Mouse (Mus musculus) limb, embryonic 11.5 days (tissue): Measurements from ENCODE around the gene 1700074P13Rik. TPM values are rescaled to one million over a fixed set of nuclear protein-coding genes. Genes with fewer than 3 reads are reported as not detected.
"Not testable (repeated sequence)": the region's sequence is repeated elsewhere in the genome, so short reads cannot be mapped to it uniquely, and the experiment has no call there.

Experiments used
- ATAC-seq: fragments of 200-750 bp; cut with Nextera tagmentation; 2 replicates; pipeline ENCODE4 v1.8.0; 2017; ENCODE audit warnings: low read depth; ENCODE audit not compliant: insufficient number of reproducible peaks, low FRiP score, low TSS enrichment
- DNase-seq: peaks from one replicate; pipeline ENCODE4 v3.0.0-alpha.2; 2015; ENCODE audit warnings: low spot score
- H3K27ac ChIP-seq: fragments of 300-500 bp; sonication (generic); replicated peaks from 2 replicates; pipeline ENCODE4 v1.5.1; 2014; ENCODE audit warnings: low read depth, mild to moderate bottlenecking, low read length
- H3K27me3 ChIP-seq: fragments of 300-500 bp; sonication (generic); 2 replicates; pipeline ENCODE4 v1.6.1; 2014; ENCODE audit warnings: mild to moderate bottlenecking, low read length, mixed read lengths; ENCODE audit not compliant: control insufficient read depth, insufficient read depth
- H3K36me3 ChIP-seq: fragments of 300-500 bp; sonication (generic); 2 replicates; pipeline ENCODE4 v1.6.1; 2014; ENCODE audit warnings: mild to moderate bottlenecking, low read length, moderate library complexity, mixed read lengths; ENCODE audit not compliant: control insufficient read depth, insufficient read depth
- H3K4me1 ChIP-seq: fragments of 300-500 bp; sonication (generic); 2 replicates; pipeline ENCODE4 v1.6.1; 2014; ENCODE audit warnings: low read length, mixed read lengths; ENCODE audit not compliant: control insufficient read depth, insufficient read depth
- H3K4me2 ChIP-seq: fragments of 300-500 bp; sonication (generic); 2 replicates; pipeline ENCODE4 v1.6.1; 2014; ENCODE audit warnings: low read depth, mild to moderate bottlenecking, moderate library complexity; ENCODE audit not compliant: severe bottlenecking
- H3K4me3 ChIP-seq: fragments of 300-500 bp; sonication (generic); 2 replicates; pipeline ENCODE4 v1.5.1; 2014; ENCODE audit warnings: low read depth, low read length
- H3K9ac ChIP-seq: fragments of 300-500 bp; sonication (generic); 2 replicates; pipeline ENCODE4 v1.6.1; 2014; ENCODE audit warnings: mild to moderate bottlenecking, low read length
- H3K9me3 ChIP-seq: fragments of 300-500 bp; sonication (generic); 2 replicates; pipeline ENCODE4 v1.6.1; 2016; ENCODE audit warnings: low read length; ENCODE audit not compliant: control insufficient read depth
- WGBS: fragments of 180-500 bp; shearing (Covaris S2); extraction: QIAGEN DNeasy Blood & Tissue Kit; methylation state at CpG from one replicate; pipeline ENCODE4 v1.1.7; 2014; 5-methylcytosine and 5-hydroxymethylcytosine counted together
- polyA plus RNA-seq: library from polyadenylated mRNA; unstranded; fragments of >200 nt; fragmentation: Nextera tagmentation; extraction: Ambion mirVana; gene quantifications from 2 replicates; pipeline ENCODE4 v1.2.1, GENCODE M21; 2014

1700074P13Rik gene
- polyA plus RNA-seq: not detected in 2 replicates

DNA sequence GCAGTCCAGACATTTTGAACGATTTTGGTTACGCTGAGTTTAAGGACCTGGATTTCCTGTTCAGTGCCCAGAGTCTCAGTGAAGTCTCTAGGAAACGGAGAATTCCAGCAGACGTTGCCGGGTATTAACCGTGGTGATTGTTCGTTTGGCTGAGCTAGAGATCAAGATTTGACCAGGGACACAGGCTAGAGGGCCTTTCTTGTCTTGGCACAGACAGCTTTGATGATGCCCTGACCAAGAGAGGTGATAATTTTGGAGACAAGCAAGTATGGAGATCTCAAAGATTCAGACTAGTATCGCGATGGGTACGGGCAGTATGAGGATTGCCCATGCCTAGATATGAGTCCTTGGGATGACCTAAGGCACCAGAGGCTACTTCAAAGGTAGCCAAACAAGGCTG, at the start of gene 1700074P13Rik:
Gene 1700074P13Rik (minus strand): TSS at position 101 of the 400 bp plus-strand sequence.
- WGBS: 87% methylated on average over 10 of the region's 10 CpGs
- Histone ChIP-seq H3K9ac (no peak within 1 kb of the TSS), H3K4me2 (no peak within 1 kb of the TSS), H3K4me1 (no peaks in the 10 kb centered on the region), H3K4me3 (no peak within 1 kb of the TSS), H3K36me3 (no peaks in the 10 kb centered on the region), H3K9me3 (peaks cover 2% of the 10 kb centered on the region; the same call in 1 of the 2 replicates), H3K27ac (no peak within 1 kb of the TSS), H3K27me3 (no peaks in the 10 kb centered on the region)
- ATAC-seq: no peak
- DNase-seq: no peak

DNA sequence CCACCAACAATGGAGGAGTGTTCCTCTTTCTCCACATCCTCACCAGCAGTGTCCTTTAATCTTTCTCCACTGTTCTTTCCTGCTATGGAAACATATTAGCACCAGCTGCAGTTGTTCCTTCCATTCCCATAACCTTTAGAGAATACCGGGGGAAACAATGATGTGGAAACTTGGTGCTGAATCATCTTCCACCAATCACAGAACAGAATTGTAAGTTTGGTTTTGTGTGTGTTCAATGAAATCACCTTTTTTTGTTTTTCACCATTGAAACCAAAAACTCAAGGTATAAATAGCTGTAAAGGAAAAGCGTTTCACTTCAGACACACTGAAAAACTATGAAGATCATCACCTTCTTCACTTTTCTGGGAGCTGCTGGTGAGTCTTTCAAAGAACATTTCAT, 24.1 kb upstream of the 1700074P13Rik start, which contains the start of gene 1810009J06Rik:
Gene 1810009J06Rik (plus strand): TSS at position 301 of the 400 bp plus-strand sequence.
- H3K36me3 ChIP-seq, ATAC-seq, H3K4me2 ChIP-seq, H3K27ac ChIP-seq, H3K4me1 ChIP-seq, DNase-seq, H3K9ac ChIP-seq, H3K4me3 ChIP-seq, H3K27me3 ChIP-seq, H3K9me3 ChIP-seq: not testable (repeated sequence)
- 96% methylated on average over 2 of the region's 2 CpGs for WGBS

DNA sequence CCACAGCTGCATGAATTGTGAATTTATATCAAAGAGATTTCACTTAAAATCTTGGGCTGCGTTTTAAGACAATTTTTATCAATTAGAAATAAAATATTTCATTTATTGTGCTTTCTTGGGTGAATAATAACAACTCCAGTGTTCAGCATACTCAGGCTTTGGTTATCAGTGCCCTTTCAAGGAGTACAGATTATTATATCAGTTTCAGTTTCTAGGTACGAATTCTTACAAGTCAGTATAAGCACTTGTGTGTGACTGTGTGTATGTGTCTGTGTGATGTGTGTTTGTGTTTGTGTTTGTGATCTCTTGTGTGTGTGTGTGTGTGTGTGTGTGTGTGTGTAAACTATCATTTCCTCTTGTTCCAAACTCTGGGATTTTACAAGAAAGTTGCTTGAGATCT, 13.4 kb upstream of the 1700074P13Rik start:
- no peak for DNase-seq
- H3K27ac ChIP-seq: no peak overlapping the region
- no peaks in the 10 kb centered on the region for H3K9me3 ChIP-seq
- H3K4me3 ChIP-seq: no peak overlapping the region
- no peak overlapping the region for H3K9ac ChIP-seq
- 73% methylated on average over 2 of the region's 2 CpGs for WGBS
- no peak overlapping the region for H3K4me2 ChIP-seq
- no peaks in the 10 kb centered on the region for H3K4me1 ChIP-seq
- H3K36me3 ChIP-seq: no peaks in the 10 kb centered on the region
- no peaks in the 10 kb centered on the region for H3K27me3 ChIP-seq
- no peak for ATAC-seq

DNA sequence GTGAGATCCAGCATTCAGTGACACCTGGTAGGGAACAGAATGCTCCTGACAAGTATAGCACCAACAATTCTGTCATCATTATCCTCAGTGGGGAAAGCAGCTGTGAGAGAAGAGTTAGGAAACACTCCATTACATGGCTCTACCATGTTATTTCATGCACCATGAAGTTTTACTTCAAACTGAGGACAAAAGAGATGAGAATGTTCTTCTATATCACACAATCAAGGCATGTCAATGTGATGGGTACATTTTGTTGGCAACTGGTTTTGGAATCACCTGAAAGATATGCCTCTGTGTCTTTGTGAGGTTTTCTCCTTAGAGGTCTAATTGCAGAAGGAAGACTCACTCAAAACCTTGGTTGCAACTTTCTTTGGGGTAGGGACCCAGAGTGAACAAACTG, 11.4 kb upstream of the 1700074P13Rik start, which contains the start of gene Gm4744:
Gene Gm4744 (minus strand): TSS at position 101 of the 400 bp plus-strand sequence.
- Histone ChIP-seq H3K27ac (no peak within 1 kb of the TSS), H3K27me3 (no peaks in the 10 kb centered on the region), H3K4me2 (no peak within 1 kb of the TSS), H3K4me1 (no peaks in the 10 kb centered on the region), H3K9ac (no peak within 1 kb of the TSS), H3K9me3 (no peaks in the 10 kb centered on the region), H3K4me3 (no peak within 1 kb of the TSS), H3K36me3 (no peaks in the 10 kb centered on the region)
- ATAC-seq (no peak), DNase-seq (no peak)

DNA sequence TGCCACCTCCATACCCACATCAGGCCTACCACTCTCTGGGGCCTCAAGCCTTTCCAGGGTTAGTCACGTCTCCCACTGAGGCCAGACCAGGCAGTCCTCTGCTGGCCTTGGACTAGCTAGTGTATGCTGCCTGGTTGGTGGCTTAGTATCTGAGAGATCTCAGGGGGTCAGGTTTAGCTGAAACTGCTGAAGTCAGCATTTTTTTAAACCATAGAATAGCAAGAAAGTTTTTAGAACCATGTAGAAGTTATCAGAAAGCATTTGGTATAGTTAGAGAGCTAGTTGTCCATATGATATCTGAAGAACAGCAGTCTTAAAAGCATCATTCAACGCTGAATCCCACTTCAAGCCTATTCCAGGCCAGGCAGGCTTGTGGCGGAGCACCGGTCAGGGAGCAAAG, 20.4 kb downstream of the 1700074P13Rik start:
- no peaks in the 10 kb centered on the region for H3K36me3 ChIP-seq
- no peak for ATAC-seq
- no peak overlapping the region for H3K27ac ChIP-seq
- WGBS: 77% methylated on average over 4 of the region's 4 CpGs
- H3K27me3 ChIP-seq: no peaks in the 10 kb centered on the region
- H3K4me3 ChIP-seq: no peak overlapping the region
- no peaks in the 10 kb centered on the region for H3K9me3 ChIP-seq
- no peaks in the 10 kb centered on the region for H3K4me1 ChIP-seq
- no peak overlapping the region for H3K4me2 ChIP-seq
- H3K9ac ChIP-seq: no peak overlapping the region
- DNase-seq: no peak

DNA sequence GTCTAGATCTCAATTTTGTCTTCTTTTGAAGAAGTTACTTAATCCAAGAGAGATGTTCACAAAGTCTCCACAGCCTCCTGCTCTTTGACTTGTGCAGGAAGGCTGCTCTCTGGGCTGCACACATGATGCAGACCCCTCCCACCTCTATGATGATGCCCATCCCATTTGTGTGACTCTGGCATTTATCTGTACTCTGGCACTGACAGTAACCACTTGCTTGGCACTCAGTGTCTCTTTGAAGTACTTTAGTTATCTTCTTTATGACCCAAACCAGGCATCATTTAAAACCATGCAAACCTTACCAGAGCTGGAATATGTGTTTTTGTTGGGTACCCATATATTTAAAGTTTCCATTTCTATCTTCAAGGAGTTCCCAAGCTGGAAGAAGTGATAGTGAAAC, 40.1 kb downstream of the 1700074P13Rik start, which contains the start of gene Prss58:
Gene Prss58 (minus strand): TSS at position 101 of the 400 bp plus-strand sequence.
- H3K9ac ChIP-seq: no peak within 1 kb of the TSS
- ATAC-seq (no peak), DNase-seq (no peak)
- no peaks in the 10 kb centered on the region for H3K27me3 ChIP-seq
- no peak within 1 kb of the TSS for H3K4me3 ChIP-seq
- H3K4me1 ChIP-seq: no peaks in the 10 kb centered on the region
- H3K36me3 ChIP-seq: no peaks in the 10 kb centered on the region
- H3K9me3 ChIP-seq: no peaks in the 10 kb centered on the region
- H3K4me2 ChIP-seq: no peak within 1 kb of the TSS
- H3K27ac ChIP-seq: no peak within 1 kb of the TSS

DNA sequence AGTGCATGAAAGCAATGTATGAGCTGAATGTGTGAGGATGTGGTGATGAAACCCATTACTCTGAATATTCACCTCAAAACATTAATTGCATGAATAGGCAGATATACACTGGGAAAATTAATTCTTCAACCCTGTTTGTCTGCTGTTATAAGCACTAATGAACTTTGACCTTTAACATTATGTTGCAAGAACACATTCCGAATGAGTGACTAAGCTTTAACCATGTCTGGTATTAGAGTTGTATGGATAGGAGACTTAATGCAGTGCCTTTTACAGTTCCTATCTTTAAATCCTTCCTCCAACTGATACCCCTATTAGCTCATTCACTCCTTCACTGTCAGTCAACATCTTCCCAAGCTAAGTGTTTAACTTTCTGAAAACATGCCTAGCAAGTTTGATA, 45.6 kb downstream of the 1700074P13Rik start:
- H3K4me3 ChIP-seq: no peak overlapping the region
- ATAC-seq (no peak), DNase-seq (no peak)
- H3K4me1 ChIP-seq: no peaks in the 10 kb centered on the region
- no peak overlapping the region for H3K27ac ChIP-seq
- 89% methylated on average over 1 of the region's 1 CpGs for WGBS
- H3K36me3 ChIP-seq: no peaks in the 10 kb centered on the region
- no peaks in the 10 kb centered on the region for H3K27me3 ChIP-seq
- no peak overlapping the region for H3K4me2 ChIP-seq
- H3K9me3 ChIP-seq: no peaks in the 10 kb centered on the region
- no peak overlapping the region for H3K9ac ChIP-seq

DNA sequence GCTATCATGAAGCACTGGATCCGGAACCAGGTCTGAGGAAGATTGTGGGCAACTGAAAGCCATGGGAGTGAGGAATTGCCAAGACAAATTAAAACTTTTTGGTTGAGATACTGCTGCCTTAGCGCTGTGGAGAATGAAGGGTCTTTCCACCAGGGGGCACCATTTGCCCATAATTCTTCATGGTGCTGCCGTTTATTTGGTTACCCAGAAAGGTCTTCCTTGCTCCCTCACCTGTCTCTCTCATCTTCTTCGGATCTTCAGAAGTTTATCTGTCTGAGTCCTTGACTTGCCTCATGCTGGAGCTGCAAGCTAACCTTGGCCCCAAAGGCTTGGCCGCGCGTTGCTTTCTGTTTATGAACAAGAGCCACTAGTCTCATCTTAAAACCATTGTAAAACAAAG, 46.8 kb downstream of the 1700074P13Rik start:
- H3K9ac ChIP-seq: no peak overlapping the region
- DNase-seq: peak; percentile 47
- H3K4me1 ChIP-seq: no peaks in the 10 kb centered on the region
- no peaks in the 10 kb centered on the region for H3K27me3 ChIP-seq
- H3K4me3 ChIP-seq: no peak overlapping the region
- WGBS: 41% methylated on average over 7 of the region's 7 CpGs
- no peak overlapping the region for H3K4me2 ChIP-seq
- no peak for ATAC-seq
- no peaks in the 10 kb centered on the region for H3K9me3 ChIP-seq
- H3K36me3 ChIP-seq: no peaks in the 10 kb centered on the region
- H3K27ac ChIP-seq: no peak overlapping the region

DNA sequence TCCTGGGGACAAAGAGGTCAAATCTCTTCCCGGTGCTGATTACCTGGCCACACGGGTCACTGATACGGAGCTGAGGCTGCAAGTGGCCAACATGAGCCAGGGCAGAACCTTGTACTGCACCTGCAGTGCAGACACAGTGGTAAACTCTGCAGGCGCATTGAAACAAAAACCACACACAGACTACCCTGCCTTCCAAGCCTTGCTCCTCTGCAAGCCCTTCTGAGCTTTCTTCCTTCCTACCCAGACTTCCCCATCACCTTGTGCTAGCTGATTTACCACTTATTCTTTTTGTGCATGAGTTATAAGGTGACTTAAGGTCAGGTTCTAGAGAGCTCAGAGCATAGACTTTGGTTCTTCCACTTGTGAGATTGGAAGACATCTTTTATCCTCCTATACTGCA, 48.6 kb downstream of the 1700074P13Rik start:
- 90% methylated on average over 4 of the region's 4 CpGs for WGBS

More for the DNA sequence above, 48.6 kb downstream of the 1700074P13Rik start:
- H3K9ac ChIP-seq: no peak overlapping the region
- no peak overlapping the region for H3K27ac ChIP-seq
- ATAC-seq (no peak), DNase-seq (no peak)
- no peaks in the 10 kb centered on the region for H3K27me3 ChIP-seq
- no peaks in the 10 kb centered on the region for H3K9me3 ChIP-seq
- no peak overlapping the region for H3K4me3 ChIP-seq
- H3K4me1 ChIP-seq: no peaks in the 10 kb centered on the region
- no peaks in the 10 kb centered on the region for H3K36me3 ChIP-seq
- no peak overlapping the region for H3K4me2 ChIP-seq
